Mouse (Mus musculus): ENCODE measurements around the gene AL731706.1.
"Not testable (repeated sequence)": the region's sequence is repeated elsewhere in the genome, so short reads cannot be mapped to it uniquely, and the experiment has no call there.

Gene AL731706.1

DNA sequence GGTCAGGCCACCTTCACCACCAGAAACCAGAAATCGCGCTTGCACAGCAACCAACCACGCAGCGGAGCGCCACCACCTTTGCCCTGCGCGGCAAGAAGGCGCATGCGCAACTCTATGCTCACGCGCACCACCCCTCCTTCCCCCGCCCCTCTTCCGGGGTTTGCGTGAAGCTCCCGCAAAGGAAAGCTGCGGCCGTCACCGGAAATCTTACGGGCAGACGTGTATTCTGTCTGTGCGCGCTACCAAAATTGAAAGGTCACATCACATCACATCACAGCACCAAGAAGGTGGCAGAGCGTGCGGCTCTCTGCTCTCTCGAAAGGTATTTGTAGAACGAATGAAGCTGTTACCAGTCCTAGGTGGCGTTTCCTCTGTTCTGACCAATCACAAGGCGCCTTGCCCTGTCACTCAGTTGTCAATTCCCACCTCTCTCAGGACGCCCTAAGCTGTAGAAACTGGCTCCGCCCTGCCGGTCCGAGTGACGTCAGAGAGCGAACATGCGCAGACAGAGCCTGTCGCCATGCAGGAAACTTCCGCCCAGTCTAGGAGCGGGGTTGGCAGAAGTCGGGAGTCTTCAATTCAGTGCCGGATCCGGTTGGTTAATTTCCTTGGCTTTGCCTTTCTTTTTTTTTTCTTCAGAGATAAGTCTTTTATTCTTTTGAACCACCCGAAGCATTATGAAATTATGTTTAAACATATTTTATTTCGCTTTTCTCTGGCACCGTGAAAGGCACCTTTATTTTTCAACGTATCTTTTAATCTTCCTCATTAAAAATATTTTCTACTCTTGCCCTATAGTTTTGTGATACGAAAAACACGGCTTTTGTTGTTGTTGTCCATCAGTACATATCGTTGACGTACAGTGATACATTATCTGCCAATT, at the start of gene AL731706.1, which contains the start of the genes Slx4ip and Mkks:
Gene AL731706.1, minus strand, starts transcription at position 322 of the 883 bp plus-strand sequence.
Gene Slx4ip, plus strand, starts transcription at position 151 of the 883 bp plus-strand sequence.
Gene Mkks, minus strand, starts transcription at position 322 of the 883 bp plus-strand sequence.
- in situ Hi-C loops (cut with MboI) = no loop called here

DNA sequence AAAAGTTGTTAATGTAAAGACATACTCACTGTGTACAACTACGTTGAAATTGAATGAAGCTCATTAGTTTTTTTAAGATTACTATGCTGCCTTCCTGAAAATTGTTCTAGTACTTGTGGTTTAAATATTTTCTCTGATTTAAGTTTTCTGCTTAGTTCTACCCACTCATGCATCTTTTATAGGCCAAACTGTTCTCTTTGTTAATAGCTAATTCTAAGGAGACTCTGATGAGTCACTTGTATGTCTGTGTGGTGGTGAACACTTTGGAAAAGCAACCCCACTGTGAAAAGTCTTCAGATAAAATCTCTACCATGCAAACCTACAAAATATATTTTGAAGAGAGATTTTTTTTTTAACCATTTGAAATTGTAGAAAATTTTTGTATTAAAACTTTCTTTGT, 47.1 kb upstream of the AL731706.1 start:
- in situ Hi-C loops (cut with MboI) = no loop called here

DNA sequence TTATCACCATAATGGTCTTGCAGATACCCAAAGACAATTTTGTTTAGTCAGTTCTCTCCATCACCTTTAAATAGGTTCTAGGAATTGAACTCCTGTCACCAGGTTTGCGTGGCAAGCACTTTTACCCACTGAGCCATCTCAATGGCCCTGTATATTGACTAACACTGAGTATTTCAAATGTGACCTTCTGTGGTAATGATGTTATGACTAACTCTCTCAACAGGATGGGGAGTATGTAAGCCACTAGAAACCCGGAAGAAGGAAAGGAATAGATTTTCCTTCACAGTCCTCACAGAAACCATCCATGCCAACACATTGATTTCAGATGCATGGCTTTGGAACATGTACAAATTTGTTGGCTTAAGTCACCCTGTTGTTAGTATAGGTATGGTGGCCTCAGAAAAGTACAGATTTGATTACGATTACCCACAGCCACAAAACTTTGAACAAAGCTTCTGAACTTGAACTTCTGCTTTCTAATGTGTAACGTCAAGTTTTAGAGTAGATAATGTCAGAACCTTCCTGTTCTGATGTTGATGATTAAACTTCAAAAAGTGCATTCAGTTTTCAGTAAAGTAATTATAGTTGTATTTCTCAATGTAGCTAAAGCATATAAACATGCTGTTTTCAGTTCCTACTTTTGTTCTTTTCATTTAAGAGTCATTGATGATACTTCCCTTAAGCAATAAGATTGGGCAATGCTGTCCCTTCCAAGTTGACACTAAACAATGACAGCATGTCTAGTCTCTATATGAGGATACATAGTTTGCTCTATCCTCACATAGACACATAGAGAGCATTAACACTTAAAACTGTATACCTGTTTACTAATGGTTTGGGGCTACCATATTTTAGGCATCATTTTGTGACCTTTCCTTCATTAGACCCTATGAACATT, 45.5 kb upstream of the AL731706.1 start:
- in situ Hi-C loops (cut with MboI) = no loop called here

DNA sequence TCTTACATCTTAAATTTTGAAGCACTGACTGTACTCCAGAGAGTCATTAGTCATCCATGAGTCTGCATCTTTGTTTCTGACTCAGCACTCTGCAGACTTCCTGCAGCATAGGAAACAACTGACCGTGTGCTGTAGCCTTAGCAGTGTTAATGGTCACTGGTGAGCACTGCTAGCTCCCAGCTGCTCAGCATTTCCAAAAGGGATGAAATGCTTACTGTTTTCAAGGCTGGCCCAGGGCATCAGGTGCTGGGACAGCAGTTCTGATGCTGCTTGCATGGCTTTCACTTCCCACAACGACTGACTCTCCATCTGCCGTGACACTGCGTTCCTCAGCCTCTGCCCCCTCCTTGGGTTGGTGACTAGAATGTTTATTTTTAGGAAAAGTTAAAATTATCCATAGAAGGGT, 29.8 kb upstream of the AL731706.1 start:
- in situ Hi-C loops (cut with MboI) = no loop called here

DNA sequence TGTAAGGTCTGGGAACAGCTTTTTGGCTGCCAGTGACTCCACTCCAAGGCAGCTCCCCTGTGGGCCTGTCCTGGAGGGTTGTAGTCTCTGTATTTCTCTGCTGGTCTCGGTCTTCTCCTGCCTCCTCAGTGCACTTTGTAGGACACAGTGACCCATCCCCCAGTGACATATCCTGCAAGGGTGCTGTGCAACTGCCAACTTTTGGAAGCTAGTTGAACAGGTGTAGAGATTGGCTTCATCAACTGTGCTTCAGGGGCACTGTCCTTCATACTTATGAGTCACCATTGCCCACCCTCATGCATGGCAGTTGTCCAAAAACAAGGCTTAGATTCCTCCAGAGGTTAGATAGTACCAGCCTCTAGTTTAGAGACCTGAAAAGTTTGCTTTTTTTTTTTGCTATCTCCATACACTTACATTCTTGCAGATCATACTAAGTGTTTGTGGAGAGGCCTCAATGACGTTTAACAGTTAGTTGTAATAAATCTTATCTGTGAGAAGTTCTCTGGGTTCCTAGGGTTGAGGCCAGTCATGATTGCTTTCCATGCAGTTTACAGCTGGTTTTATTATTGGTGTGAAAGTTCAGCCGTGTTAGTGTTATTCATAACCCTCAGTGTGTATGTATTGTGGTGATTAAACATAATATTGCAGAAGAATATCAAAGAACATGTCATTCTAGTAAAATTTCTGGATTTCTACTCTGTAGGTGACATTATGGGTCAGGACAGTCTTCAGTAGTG, 29.2 kb upstream of the AL731706.1 start:
- in situ Hi-C loops (cut with MboI) = no loop called here

DNA sequence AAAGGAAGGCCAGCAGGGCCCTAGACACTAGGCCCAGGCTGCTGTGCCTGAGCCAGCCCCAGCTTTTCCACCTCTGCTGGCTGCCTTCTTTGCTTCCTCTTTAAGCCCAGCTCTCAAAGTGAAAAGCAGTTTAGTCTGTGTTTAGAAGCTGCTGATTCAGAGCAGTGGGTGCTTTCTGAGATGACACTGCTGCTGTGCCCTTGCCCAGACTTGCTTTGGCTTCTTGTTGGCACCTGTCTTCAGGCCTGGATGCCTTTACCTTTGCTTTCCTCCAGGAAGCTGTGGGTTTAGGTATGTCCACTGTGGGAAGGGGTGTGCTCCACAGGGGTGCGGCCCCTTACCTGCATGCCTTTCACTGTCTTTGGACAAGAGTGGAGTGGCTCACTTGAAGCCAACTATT, 28.2 kb upstream of the AL731706.1 start:
- in situ Hi-C loops (cut with MboI) = no loop called here

DNA sequence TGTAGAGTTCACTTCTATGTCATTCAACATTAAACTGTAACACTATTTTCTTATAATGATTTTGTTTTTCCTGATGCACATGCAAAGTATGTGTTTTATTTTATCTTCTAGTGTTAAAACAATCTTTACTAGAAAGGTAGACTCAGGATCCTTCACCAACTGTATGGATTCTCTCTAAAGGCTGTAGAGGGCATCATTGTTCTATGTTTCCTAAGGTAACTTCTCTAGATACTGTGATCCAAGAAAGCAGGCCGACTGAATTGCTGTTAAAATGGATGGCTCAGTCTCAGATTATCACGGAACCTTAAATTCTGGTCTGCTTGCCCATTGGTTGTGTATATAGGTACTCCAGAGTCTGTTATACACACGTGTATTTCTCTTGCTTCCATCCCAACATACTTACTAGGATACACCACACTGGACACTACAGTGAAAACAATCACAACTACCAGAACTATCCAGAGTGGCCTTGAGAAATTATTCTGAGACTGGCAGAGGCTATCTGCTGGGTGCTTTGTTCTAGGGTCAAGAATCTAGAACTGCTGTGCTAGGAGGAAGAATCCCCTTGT, 23.2 kb upstream of the AL731706.1 start:
- in situ Hi-C loops (cut with MboI) = no loop called here

DNA sequence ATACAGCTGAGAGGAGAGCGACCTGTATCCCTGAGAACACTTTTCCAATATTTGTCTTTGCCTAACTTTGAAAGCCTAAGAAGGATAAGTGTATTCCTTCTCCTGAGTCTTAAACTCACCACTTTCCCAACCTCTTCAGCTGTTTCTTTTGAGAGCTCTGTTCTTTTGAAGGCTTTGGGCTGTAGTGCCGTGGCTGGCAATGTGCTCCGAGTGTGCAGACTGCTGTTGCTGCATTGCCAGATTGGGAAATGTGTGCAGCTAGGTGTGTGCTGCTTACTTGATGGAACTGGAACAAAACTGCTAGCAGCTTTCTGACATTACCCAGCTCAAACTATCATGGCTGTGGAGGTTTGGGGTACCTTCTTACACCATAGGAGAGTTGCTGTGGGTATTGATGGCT, 21.8 kb upstream of the AL731706.1 start:
- in situ Hi-C loops (cut with MboI) = no loop called here

DNA sequence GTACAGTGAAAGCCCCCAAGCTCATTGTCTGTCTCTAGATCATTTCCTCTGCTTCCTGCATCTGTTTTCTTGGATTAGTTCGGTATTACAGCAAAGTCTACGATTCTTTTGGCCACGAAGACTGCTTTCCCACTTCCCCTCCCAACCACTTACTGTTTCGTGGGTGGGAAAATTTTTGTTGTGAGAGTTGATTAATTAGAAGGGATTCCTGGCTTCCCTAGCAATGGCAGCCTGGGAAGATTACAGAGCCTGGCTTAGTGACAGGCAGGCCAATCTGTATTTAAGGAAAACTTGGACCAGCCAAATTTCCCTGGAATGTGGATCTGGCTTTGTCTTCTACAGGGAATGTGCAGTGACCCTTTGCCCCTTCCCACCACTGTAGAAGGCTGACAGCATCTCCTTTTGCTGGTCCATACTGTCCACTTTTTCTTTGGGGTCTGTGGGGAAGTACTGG, 20.8 kb upstream of the AL731706.1 start:
- in situ Hi-C loops (cut with MboI) = no loop called here

DNA sequence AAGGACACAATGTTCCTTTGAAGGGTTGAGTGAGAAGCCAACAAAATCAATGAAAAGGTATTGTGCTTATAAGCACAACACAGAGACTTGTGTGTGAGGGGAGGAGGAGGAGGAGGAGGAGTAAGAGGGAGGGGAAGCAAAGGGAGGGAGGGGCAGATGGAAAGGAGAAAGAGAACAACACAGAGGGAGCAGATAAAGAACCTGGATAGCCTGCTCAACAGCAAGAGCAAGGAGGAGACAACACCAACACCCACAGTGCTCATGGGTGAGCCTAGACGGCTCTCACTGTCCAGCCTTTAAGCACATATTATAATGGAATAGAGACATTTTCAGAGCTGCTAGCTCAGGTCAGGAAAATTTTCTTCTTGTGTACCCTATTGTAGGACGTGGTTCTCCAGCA, 18.1 kb upstream of the AL731706.1 start:
- in situ Hi-C loops (cut with MboI) = no loop called here

DNA sequence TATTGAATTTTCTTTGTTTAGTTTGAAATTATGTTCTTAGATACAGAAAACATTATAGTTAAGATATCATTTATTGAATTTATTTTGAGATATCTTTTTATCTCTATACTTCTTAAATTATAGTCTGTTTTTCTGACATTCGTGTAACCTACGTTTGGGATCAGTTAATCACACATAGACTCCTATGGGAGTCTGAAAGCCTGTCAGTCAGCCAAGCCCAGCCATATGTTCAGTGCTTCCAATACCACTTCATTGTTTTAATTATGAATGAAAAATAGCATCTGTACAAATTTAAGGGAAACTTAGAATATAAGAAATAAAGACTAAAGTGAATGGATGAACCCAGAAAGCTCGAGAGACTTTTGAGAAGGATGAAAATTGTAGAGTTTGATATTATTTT, 17.4 kb upstream of the AL731706.1 start:
- in situ Hi-C loops (cut with MboI) = no loop called here

DNA sequence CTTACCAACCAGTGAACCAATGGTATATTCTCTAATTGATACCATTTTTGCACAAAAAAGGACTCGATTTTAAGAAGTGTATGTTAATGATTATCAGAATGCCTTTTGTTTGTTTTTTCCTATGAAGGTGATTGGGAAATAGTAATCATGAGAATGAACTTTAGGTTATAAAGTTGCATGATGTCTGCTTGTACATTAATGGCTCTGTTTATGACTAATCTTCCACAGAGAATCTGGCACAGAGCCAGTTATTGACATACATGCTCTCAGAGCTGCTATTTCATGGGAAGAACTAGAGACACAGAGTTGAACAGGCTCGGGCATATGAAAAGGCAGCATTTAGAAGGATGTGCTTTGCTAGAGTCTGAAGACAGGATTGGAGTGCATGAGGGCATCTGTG, 4.9 kb upstream of the AL731706.1 start:
- in situ Hi-C loops (cut with MboI) = no loop called here

DNA sequence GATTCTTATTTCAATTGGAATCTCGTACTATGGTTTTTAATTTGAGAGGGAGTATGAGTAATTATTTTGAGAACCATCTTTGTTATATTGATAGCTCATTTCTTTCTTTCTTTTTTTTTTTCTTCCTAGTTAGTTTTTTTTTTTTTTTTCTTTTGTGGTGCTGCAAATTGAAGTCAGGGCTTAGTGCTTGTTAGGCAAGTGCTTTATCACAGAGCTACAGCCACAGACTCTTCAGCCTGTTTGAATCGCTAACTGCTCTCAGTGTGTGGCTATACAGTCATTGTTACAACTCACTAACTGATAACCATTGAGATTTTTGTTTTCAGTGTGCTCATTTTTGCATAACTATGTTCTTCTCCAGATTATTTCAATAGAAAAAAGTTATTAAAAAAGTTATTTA, 3.3 kb upstream of the AL731706.1 start:
- in situ Hi-C loops (cut with MboI) = no loop called here

DNA sequence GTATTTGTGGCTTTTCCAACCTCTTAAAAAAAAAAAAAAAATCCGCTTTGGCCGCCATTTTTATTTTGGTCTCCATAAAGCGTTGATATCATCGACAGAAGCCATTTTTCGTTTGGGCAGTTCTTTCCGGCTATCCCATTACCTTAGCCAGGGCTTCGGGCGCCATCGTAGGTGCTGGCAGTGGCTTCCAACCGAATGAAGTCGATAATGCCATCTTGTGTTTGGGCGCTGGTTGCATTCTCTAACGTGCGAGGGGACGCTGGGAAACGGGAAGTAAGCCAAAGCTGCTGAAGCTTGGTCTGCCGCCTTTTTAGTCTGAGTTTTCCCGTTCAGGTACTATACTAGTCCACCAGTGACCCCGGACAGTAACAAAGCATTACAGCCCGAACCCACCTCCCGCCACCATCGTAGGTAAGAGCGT, 772 bp upstream of the AL731706.1 start:
- in situ Hi-C loops (cut with MboI) = no loop called here

DNA sequence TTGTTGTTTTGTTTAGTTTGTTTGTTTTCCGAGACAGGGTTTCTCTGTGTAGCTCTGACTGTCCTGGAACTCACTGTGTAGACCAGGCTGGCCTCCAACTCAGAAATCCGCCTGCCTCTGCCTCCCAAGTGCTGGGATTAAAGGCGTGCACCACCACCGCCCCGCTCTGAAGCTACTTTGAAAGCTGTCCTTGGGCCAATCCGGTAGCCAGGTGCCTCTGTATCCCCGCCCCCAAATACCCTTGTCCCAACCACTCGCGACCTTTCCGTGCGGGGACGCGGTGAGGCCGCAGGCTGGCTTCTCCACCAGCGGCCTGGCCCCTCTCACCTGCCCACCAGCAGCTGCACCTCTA, 497 bp downstream of the AL731706.1 start:
- in situ Hi-C loops (cut with MboI) = not testable (repeated sequence)

DNA sequence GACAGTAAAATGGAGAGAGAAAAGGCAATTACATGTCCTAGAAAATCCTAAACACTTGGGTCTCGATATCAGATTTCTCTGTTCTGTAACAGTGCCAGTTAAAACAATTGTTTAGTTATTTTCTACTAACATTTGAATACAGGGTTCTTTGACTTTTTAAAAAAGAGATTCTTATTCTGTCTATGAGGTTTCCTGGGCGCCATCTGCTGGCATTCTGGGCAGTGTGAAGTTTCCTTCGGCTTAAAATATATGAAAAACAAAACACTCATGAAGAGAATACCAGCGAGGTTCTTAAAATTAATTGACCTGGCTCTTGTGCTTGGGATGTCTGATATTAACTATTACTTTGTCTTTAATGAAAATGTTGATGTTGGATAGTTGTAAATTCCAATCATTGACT, 4.3 kb downstream of the AL731706.1 start:
- in situ Hi-C loops (cut with MboI) = no loop called here

DNA sequence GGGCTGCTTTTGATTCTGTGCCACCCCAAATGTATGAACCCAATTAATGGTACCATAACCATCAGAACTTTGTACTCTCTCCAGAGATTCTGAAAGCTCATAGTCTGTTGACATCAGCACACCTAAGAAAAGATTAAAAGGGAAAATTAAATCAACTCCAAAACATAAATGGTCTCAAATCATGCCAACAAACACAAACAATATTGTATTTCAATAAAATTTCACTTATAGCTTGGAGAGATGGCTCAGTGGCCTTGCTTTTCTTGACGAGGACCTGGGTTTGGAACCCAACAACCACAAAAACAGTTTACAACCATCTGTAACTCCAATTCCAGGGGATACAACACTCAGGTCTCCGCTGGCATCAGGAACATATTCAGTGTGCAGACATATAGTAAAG, 5.6 kb downstream of the AL731706.1 start, which contains the start of gene AL731706.2:
Gene AL731706.2, minus strand, starts transcription at position 101 of the 400 bp plus-strand sequence.
- in situ Hi-C loops (cut with MboI) = no loop called here

DNA sequence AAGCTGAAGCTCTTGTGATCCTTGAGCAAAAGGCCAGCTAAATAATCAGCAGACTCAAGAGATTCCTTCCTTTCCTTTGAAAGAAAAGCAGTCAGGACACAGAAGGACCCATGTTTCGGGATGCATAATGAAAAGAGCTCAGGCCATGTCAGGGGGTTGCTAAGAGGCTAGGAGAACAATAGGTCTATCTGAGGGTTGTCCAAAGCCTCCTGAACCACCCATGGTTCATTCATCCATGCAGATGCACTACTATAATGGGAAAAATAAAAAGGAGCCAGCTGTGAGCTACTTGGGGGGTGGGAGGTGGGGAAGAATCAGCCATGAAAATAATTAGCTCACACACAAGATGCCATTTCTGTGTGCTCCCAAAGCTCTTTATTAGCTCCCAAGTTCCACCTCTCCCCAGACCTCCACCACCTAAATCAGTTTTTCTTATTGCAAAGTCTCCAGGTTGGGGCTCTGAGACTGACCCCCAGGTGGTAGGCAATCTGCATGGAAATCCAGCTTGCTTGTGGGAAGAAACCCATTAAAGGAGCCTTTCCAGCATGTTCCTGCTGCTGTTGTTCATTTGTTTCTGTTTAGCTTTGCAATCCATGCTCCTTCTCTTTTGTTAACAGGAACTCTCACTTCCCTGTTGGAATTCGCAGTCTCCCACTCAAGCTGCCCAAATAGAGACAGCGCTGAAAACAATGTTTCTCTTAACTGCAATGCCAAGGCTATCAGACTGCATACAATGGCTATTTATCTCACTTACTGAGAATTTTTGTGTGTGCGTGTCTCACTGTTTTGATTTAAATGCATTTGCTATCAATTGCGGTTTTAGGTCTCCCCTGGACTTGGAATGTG, 36.4 kb downstream of the AL731706.1 start:
- in situ Hi-C loops (cut with MboI) = no loop called here

DNA sequence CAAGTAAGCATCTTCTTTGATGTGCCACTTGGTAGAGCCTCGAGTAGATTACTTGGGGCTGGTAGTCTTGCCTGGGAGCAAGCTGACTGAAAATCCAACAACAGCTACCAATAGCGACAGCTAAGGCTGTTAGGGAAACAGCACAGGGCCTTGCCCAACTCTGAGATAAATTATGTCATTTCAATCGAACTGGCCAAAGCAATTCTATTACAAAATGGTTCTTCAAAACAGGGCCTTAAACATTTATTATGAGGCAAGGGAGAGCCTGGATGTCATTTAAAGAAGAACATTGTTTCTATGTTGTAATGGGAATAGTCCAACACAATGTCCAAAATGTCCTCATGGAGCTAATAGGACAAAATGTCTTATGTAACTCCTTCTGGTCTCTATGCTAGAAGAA, 40.8 kb downstream of the AL731706.1 start:
- in situ Hi-C loops (cut with MboI) = no loop called here

DNA sequence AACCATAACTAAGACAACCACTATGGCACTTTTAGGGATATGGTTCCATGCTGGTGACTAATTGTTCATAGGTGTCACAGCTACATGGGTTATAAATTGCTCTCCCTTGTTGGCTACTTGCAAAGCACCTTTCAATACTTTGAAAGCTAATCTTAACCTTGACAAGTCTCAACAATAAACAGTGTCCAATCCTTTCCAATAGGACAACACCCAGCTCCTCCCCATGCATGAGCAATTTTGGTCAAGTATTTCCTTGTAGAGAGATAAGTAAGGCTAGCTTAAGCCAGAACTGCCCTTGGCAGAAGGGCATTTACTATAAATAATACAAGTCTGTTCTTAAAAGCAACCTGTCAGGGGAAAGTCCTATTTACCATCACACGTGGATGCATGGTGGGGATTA, 53.2 kb downstream of the AL731706.1 start:
- in situ Hi-C loops (cut with MboI) = no loop called here

DNA sequence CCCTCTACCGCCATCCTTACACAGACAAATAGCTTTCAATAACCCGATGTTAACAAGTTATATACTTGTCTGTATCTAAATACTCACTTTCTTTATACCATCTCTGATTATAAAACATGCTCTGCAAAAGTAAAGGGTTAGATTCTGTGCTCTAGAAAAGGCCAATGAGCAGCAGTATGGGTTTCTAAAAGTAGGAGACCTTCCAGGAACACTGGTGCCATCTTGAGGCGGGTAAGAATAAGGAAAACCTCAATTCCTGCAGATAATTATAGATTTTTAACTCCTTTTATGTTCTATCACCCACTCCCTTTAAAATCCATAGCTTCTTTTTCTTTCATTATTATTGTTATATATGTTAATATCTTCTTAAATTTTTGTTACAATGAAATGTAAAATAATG, 55.3 kb downstream of the AL731706.1 start:
- in situ Hi-C loops (cut with MboI) = no loop called here
